Mouse (Mus musculus) neural tube, embryonic 13.5 days (tissue): ENCODE results near the gene Anxa9. TPM values are rescaled to one million over a fixed set of nuclear protein-coding genes. Genes with fewer than 3 reads are reported as not detected.

ENCODE experiments used
- ATAC-seq: fragments of 200-750 bp; cut with Nextera tagmentation; 2 replicates; pipeline ENCODE4 v1.8.0; 2017; ENCODE audit warnings: low read depth, mild to moderate bottlenecking, moderate TSS enrichment, moderate library complexity
- H3K27ac ChIP-seq: fragments of 300-500 bp; sonication (generic); replicated peaks from 2 replicates; pipeline ENCODE4 v1.5.1; 2015; ENCODE audit warnings: moderate library complexity, mild to moderate bottlenecking, inconsistent platforms
- H3K27me3 ChIP-seq: fragments of 300-500 bp; sonication (generic); 2 replicates; pipeline ENCODE4 v1.6.1; 2015; ENCODE audit warnings: mild to moderate bottlenecking, inconsistent platforms
- H3K36me3 ChIP-seq: fragments of 300-500 bp; sonication (generic); 2 replicates; pipeline ENCODE4 v1.6.1; 2015; ENCODE audit warnings: mild to moderate bottlenecking, inconsistent platforms
- H3K4me1 ChIP-seq: fragments of 300-500 bp; sonication (generic); replicated peaks from 2 replicates; pipeline ENCODE4 v1.6.1; 2015; ENCODE audit warnings: inconsistent platforms
- H3K4me2 ChIP-seq: fragments of 300-500 bp; sonication (generic); 2 replicates; pipeline ENCODE4 v1.6.1; 2015; ENCODE audit warnings: inconsistent platforms, mild to moderate bottlenecking, moderate library complexity
- H3K4me3 ChIP-seq: fragments of 300-500 bp; sonication (generic); 2 replicates; pipeline ENCODE4 v1.5.1; 2015; ENCODE audit warnings: mild to moderate bottlenecking, inconsistent platforms
- H3K9ac ChIP-seq: fragments of 300-500 bp; sonication (generic); 2 replicates; pipeline ENCODE4 v1.6.1; 2015; ENCODE audit warnings: moderate library complexity, mild to moderate bottlenecking, inconsistent platforms
- H3K9me3 ChIP-seq: fragments of 300-500 bp; sonication (generic); 2 replicates; pipeline ENCODE4 v1.6.1; 2016; ENCODE audit warnings: inconsistent platforms
- WGBS: fragments of 180-500 bp; shearing (Covaris S2); methylation state at CpG from one replicate; pipeline ENCODE4 v1.1.7; 2015; 5-methylcytosine and 5-hydroxymethylcytosine counted together
- polyA plus RNA-seq: library from polyadenylated mRNA; unstranded; fragments of >200 nt; fragmentation: Nextera tagmentation; extraction: Ambion mirVana; gene quantifications from 2 replicates; pipeline ENCODE4 v1.2.1, GENCODE M21; 2015

Anxa9 gene
- polyA plus RNA-seq, 1 experiment from 2014 or later, result 0.57 TPM

DNA sequence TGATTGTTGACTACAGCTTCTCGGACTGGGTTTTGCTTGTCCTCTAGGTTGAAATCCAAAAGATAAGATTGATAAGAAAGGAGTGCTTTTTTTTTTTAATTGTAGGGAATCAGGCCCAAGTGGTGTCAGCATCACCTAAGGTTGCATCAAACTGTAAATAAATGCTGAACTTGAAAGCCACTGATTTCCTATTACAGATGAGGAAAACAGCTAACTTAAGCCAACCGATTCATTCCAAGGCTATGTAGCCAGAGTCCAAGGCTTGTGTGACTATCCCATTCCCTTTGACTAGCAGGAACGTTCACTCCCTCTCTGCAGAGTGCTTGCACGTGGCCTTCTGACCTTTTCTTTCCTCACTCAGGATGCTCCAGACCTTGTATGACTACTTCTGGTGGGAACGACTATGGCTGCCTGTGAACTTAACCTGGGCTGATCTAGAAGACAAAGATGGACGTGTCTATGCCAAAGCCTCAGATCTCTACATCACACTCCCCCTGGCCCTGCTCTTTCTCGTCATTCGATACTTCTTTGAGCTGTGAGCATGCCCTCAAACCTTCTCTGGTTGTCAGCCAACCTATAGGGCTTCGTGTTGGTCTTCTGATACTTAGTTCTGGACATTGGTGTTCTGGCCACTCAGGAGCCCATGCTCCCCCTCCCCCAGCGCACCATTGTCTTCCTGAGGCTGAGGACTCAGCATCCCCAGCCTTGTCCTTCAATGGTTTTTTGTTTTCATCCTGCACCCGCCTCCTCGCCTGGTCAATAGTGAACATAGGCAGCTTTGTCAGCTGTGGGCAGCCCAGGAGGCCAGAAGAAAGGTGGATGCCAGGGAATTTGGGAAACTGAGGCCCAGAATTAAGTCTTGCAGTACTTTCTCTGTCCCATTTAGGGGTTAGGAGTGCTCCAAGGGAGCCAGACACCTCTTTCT is 13.0 kb upstream of the Anxa9 start:
- H3K36me3 ChIP-seq, result peaks cover 53% of the 10 kb centered on the region
- H3K4me3 ChIP-seq, result no peak overlapping the region
- H3K9me3 ChIP-seq, result no peaks in the 10 kb centered on the region
- ATAC-seq, result no peak
- no peak overlapping the region for H3K9ac ChIP-seq
- H3K4me2 ChIP-seq, result no peak overlapping the region
- H3K4me1 ChIP-seq, result peaks cover 34% of the 10 kb centered on the region
- H3K27ac ChIP-seq, result no peak overlapping the region
- WGBS, result 76% methylated on average over 12 of the region's 12 CpGs
- H3K27me3 ChIP-seq, result no peaks in the 10 kb centered on the region

GRCm38 (mm10) chr3:95319110-95319509 is 12.1 kb upstream of the Anxa9 start:
- Histone ChIP-seq H3K36me3 (peaks cover 45% of the 10 kb centered on the region), H3K27me3 (no peaks in the 10 kb centered on the region), H3K9ac (no peak overlapping the region), H3K9me3 (no peaks in the 10 kb centered on the region), H3K4me3 (no peak overlapping the region), H3K27ac (no peak overlapping the region), H3K4me2 (no peak overlapping the region), H3K4me1 (peaks cover 41% of the 10 kb centered on the region)
- ATAC-seq, result no peak
- WGBS, result 71% methylated on average over 2 of the region's 2 CpGs

- peaks cover 39% of the 10 kb centered on the region for H3K36me3 ChIP-seq
- no peak for ATAC-seq
- no peak overlapping the region for H3K9ac ChIP-seq
- no peaks in the 10 kb centered on the region for H3K27me3 ChIP-seq
- no peak overlapping the region for H3K4me2 ChIP-seq
- H3K27ac ChIP-seq, result no peak overlapping the region
- H3K4me1 ChIP-seq, result peaks cover 42% of the 10 kb centered on the region
- no peaks in the 10 kb centered on the region for H3K9me3 ChIP-seq
- H3K4me3 ChIP-seq, result no peak overlapping the region
- WGBS, result 50% methylated on average over 6 of the region's 6 CpGs
Observed at GRCm38 (mm10) chr3:95318548-95318947, 11.6 kb upstream of the Anxa9 start.

- Histone ChIP-seq H3K9me3 (no peaks in the 10 kb centered on the region), H3K4me3 (no peak overlapping the region), H3K27ac (no peak overlapping the region), H3K9ac (0 out of 2 replicates have a peak overlapping the region, but pooled peaks have one; percentile 1), H3K27me3 (no peaks in the 10 kb centered on the region), H3K36me3 (peaks cover 29% of the 10 kb centered on the region), H3K4me2 (peak overlapping the region; percentile 24), H3K4me1 (peaks cover 42% of the 10 kb centered on the region)
- no peak for ATAC-seq
- 22% methylated on average over 12 of the region's 12 CpGs for WGBS
Observed at GRCm38 (mm10) chr3:95317414-95318080, 10.6 kb upstream of the Anxa9 start.

DNA sequence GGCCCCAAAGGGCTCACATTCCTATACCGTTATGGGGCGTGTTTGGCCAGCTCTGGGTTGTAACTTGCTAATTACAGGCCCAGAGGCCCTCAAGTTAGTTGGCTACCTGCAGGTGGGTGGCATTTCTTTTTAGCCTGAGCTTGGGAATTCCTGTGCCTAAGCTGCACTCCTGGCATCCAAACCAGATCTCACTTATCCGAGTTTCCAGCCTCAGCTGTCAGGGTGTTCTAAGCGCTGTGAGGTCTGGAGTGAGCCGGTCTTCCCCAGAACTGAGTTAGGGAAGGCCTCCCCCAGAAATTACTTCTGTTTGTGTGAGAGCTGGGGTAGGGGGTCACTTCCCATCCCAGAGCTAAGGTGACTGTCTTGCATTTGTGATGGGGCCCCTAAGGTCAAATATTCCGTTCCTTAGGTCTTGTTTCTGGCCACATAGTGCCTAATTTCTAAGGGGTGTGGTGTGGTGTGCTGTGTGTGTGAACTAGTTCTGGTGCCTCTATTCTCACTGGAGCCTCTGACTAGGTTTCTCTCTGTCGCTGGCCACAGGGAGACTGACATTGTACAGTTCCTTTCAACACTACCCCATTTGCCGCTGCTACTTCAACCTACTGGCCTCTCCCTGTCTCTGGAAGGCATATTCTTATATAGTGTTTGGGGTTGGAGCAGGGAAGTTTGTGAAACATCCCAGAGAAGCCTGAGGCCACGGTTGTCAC is 9.0 kb upstream of the Anxa9 start:
- no peak for ATAC-seq
- peak overlapping the region; percentile 81 for H3K4me2 ChIP-seq
- H3K27me3 ChIP-seq, result no peaks in the 10 kb centered on the region
- peak overlapping the region; percentile 98 for H3K9ac ChIP-seq
- H3K27ac ChIP-seq, result peak overlapping the region; percentile 92
- H3K4me1 ChIP-seq, result peaks cover 42% of the 10 kb centered on the region
- H3K9me3 ChIP-seq, result no peaks in the 10 kb centered on the region
- 15% methylated on average over 9 of the region's 9 CpGs for WGBS
- H3K36me3 ChIP-seq, result peaks cover 13% of the 10 kb centered on the region
- peak overlapping the region; percentile 88 for H3K4me3 ChIP-seq

GRCm38 (mm10) chr3:95315094-95315843 is 8.3 kb upstream of the Anxa9 start:
- Histone ChIP-seq H3K36me3 (peaks cover 6% of the 10 kb centered on the region; the same call in 1 of the 2 replicates), H3K27me3 (no peaks in the 10 kb centered on the region), H3K27ac (peak overlapping the region; percentile 92), H3K4me1 (peaks cover 42% of the 10 kb centered on the region), H3K9me3 (no peaks in the 10 kb centered on the region), H3K4me2 (peak overlapping the region; percentile 81), H3K4me3 (peak overlapping the region; percentile 88), H3K9ac (peak overlapping the region; percentile 98)
- under 1% methylated on average over 69 of the region's 71 CpGs for WGBS
- peak; percentile 94 for ATAC-seq

- peak within 1 kb of the TSS; percentile 92 for H3K27ac ChIP-seq
- 4% methylated on average over 27 of the region's 27 CpGs for WGBS
- peak within 1 kb of the TSS; percentile 98 for H3K9ac ChIP-seq
- H3K4me2 ChIP-seq, result peak within 1 kb of the TSS; percentile 81
- H3K27me3 ChIP-seq, result no peaks in the 10 kb centered on the region
- H3K9me3 ChIP-seq, result no peaks in the 10 kb centered on the region
- no peaks in the 10 kb centered on the region for H3K36me3 ChIP-seq
- ATAC-seq, result peak; percentile 30
- H3K4me3 ChIP-seq, result peak within 1 kb of the TSS; percentile 88
- H3K4me1 ChIP-seq, result peaks cover 42% of the 10 kb centered on the region
Observed at GRCm38 (mm10) chr3:95314486-95315093, 7.6 kb upstream of the Anxa9 start, which contains the start of gene Cers2. Gene Cers2, plus strand, starts transcription at chr3:95314791.

DNA sequence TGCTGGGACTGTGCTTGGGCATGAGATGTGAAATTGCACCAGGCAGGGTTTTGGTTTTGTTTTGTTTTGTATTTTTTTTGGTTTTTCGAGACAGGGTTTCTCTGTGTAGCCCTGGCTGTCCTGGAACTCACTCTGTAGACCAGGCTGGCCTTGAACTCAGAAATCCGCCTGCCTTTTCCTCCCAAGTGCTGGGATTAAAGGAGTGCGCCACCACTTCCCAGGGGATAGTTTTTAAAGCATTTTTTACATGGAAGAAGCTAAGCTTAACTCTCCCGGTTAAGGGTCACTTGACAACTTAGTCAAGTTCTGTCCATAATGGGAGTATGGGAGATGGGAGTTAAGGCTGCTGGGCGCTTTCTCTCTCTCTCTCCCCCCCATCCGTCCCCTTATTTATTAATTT is 7.1 kb upstream of the Anxa9 start:
- Histone ChIP-seq H3K27ac (0 out of 2 replicates have a peak overlapping the region, but pooled peaks have one; percentile 92), H3K9ac (0 out of 2 replicates have a peak overlapping the region, but pooled peaks have one; percentile 98), H3K9me3 (no peaks in the 10 kb centered on the region), H3K4me2 (peak overlapping the region; percentile 81), H3K4me3 (peak overlapping the region; percentile 88), H3K4me1 (peaks cover 39% of the 10 kb centered on the region), H3K27me3 (no peaks in the 10 kb centered on the region), H3K36me3 (no peaks in the 10 kb centered on the region)
- no peak for ATAC-seq
- 62% methylated on average over 6 of the region's 6 CpGs for WGBS

DNA sequence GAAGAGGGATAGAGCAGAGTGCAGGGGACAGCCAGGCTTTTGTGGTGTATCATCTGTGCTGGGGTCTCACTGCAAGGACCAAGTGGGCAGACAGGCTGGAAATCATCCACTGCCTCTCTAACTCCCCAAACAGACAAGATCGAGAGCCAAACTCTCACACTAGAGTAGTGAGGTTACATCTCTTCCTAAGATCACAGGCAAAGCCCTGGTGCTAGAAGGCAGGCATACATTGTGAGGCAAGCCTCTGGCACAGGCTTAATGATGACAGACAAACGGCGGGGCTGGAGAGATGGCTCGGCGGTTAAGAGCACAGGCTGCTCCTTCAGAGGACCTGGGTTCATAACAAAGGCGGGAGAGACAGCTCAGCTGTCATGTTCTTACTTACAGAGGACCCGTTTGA is 6.5 kb upstream of the Anxa9 start:
- Histone ChIP-seq H3K36me3 (no peaks in the 10 kb centered on the region), H3K27me3 (no peaks in the 10 kb centered on the region), H3K27ac (no peak overlapping the region), H3K4me2 (no peak overlapping the region), H3K4me1 (peaks cover 33% of the 10 kb centered on the region), H3K4me3 (no peak overlapping the region), H3K9ac (no peak overlapping the region), H3K9me3 (no peaks in the 10 kb centered on the region)
- no peak for ATAC-seq
- WGBS, result 38% methylated on average over 7 of the region's 7 CpGs

DNA sequence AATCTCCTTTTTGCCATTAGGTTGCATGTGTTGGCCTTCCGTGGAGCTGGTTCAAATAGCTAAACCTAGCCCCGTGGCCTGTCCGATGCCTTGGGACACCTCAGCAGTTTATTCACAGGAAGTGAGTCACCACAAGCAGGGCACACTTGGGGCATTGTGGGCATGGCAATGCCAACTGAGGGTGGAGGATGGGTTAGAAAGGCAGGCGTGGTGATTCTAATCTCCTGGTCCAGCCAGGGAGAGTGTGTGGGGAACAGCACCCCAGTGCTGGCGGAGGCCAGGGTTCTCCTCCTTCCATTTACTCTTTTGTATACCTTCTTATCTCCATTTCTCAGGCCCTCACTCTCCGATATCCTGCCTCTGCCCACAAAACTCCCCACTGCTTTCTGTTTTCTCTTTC is 5.6 kb upstream of the Anxa9 start:
- ATAC-seq, result no peak

More for the DNA sequence above, 5.6 kb upstream of the Anxa9 start:
- WGBS, result 83% methylated on average over 6 of the region's 6 CpGs
- Histone ChIP-seq H3K27me3 (no peaks in the 10 kb centered on the region), H3K27ac (no peak overlapping the region), H3K9me3 (no peaks in the 10 kb centered on the region), H3K36me3 (no peaks in the 10 kb centered on the region), H3K4me3 (no peak overlapping the region), H3K9ac (no peak overlapping the region), H3K4me2 (no peak overlapping the region), H3K4me1 (peaks cover 27% of the 10 kb centered on the region)
